8 mouse cellular contexts compared by ENCODE assay signal in genomic region chr3:105538819-105539607, GRCm38 (mm10).
A peak's percentile ranks its signal among the peaks of the same experiment; 100 is the strongest.
DNase-seq lines count a peak whose midpoint lies in the region; ATAC-seq lines count a peak whose summit lies in the region.

No protein-coding gene starts in this region.

- H3K27ac ChIP-seq in kidney, embryonic 16.5 days (ENCODE audit: low read length): no peak overlapping the region
- no peak overlapping the region for H3K27ac ChIP-seq in embryonic facial prominence, embryonic 14.5 days (replicated peaks; ENCODE audit: low read depth, low read length)
- peak overlapping the region; percentile 36 for H3K27ac ChIP-seq in heart, embryonic 13.5 days (replicated peaks)
- H3K27ac ChIP-seq in midbrain, embryonic 14.5 days (replicated peaks; ENCODE audit: low read depth, low read length): peak overlapping the region; percentile 60

- no peak overlapping the region for H3K4me3 ChIP-seq in kidney, embryonic 16.5 days (ENCODE audit: low read length)
- no peak overlapping the region for H3K4me3 ChIP-seq in embryonic facial prominence, embryonic 14.5 days (ENCODE audit: low read depth, low read length)
- H3K4me3 ChIP-seq in heart, embryonic 13.5 days: no peak overlapping the region
- no peak overlapping the region for H3K4me3 ChIP-seq in midbrain, embryonic 14.5 days (replicated peaks; ENCODE audit: low read depth, low read length)

- H3K27me3 ChIP-seq in kidney, embryonic 16.5 days (ENCODE audit: insufficient read depth, low read length): no peaks in the 10 kb centered on the region
- no peaks in the 10 kb centered on the region for H3K27me3 ChIP-seq in embryonic facial prominence, embryonic 14.5 days (replicated peaks; ENCODE audit: control insufficient read depth, insufficient read depth, low read length)
- no peaks in the 10 kb centered on the region for H3K27me3 ChIP-seq in heart, embryonic 13.5 days (replicated peaks)
- no peaks in the 10 kb centered on the region for H3K27me3 ChIP-seq in midbrain, embryonic 14.5 days (ENCODE audit: control insufficient read depth, insufficient read depth, low read length)

- DNase-seq in kidney, adult 18-20 months: no peak
- DNase-seq in embryonic facial prominence, embryonic 14.5 days (ENCODE audit: low spot score): no peak
- peak; percentile 67 for DNase-seq in midbrain, embryonic 14.5 days
- DNase-seq in natural killer cell, adult 2 months (ENCODE audit: low spot score in 2 of 2): no peak
- DNase-seq in left cerebral cortex, adult 11 months (ENCODE audit: low spot score): no peak
- no peak for DNase-seq in layer of hippocampus, adult 9-10 months (ENCODE audit: low spot score)

- H3K9me3 ChIP-seq in kidney, embryonic 16.5 days (ENCODE audit: low read length): no peaks in the 10 kb centered on the region
- H3K9me3 ChIP-seq in embryonic facial prominence, embryonic 14.5 days (ENCODE audit: control insufficient read depth, low read length): no peaks in the 10 kb centered on the region
- H3K9me3 ChIP-seq in heart, embryonic 13.5 days: no peaks in the 10 kb centered on the region
- no peaks in the 10 kb centered on the region for H3K9me3 ChIP-seq in midbrain, embryonic 14.5 days (ENCODE audit: control insufficient read depth, low read length)

- H3K4me2 ChIP-seq in kidney, embryonic 16.5 days (replicated peaks; ENCODE audit: low read depth, low read length): peak overlapping the region; percentile 36
- H3K4me2 ChIP-seq in embryonic facial prominence, embryonic 14.5 days (ENCODE audit: low read depth, low read length): no peak overlapping the region
- H3K4me2 ChIP-seq in heart, embryonic 13.5 days: peak overlapping the region; percentile 52
- H3K4me2 ChIP-seq in midbrain, embryonic 14.5 days (ENCODE audit: low read length): peak overlapping the region; percentile 24; the same call in 1 of the 2 replicates

- no peaks in the 10 kb centered on the region for H3K36me3 ChIP-seq in kidney, embryonic 16.5 days (ENCODE audit: insufficient read depth, low read length)
- no peaks in the 10 kb centered on the region for H3K36me3 ChIP-seq in embryonic facial prominence, embryonic 14.5 days (ENCODE audit: control insufficient read depth, insufficient read depth, low read length)
- no peaks in the 10 kb centered on the region for H3K36me3 ChIP-seq in heart, embryonic 13.5 days
- H3K36me3 ChIP-seq in midbrain, embryonic 14.5 days (ENCODE audit: control insufficient read depth, insufficient read depth, low read length): no peaks in the 10 kb centered on the region

- ATAC-seq in kidney, embryonic 16.5 days (ENCODE audit: low FRiP score, low TSS enrichment): peak; percentile 79
- peak; percentile 65; the same call in 1 of the 2 replicates for ATAC-seq in embryonic facial prominence, embryonic 14.5 days (ENCODE audit: low read depth)
- ATAC-seq in heart, embryonic 13.5 days (ENCODE audit: extremely low read depth, insufficient number of reproducible peaks, low FRiP score, low TSS enrichment): peak; percentile 65
- peak; percentile 68 for ATAC-seq in midbrain, embryonic 14.5 days (ENCODE audit: low FRiP score, low TSS enrichment)

- peaks cover 15% of the 10 kb centered on the region for H3K4me1 ChIP-seq in kidney, embryonic 16.5 days (ENCODE audit: insufficient read depth, low read length)
- H3K4me1 ChIP-seq in embryonic facial prominence, embryonic 14.5 days (ENCODE audit: control insufficient read depth, insufficient read depth, low read length): no peaks in the 10 kb centered on the region
- peaks cover 24% of the 10 kb centered on the region for H3K4me1 ChIP-seq in heart, embryonic 13.5 days
- peaks cover 15% of the 10 kb centered on the region for H3K4me1 ChIP-seq in midbrain, embryonic 14.5 days (ENCODE audit: control insufficient read depth, insufficient read depth, low read length)

- 9% methylated on average over 13 of the region's 13 CpGs for WGBS in kidney, embryonic 16.5 days
- 23% methylated on average over 13 of the region's 13 CpGs for WGBS in embryonic facial prominence, embryonic 14.5 days
- 5% methylated on average over 13 of the region's 13 CpGs for WGBS in heart, embryonic 13.5 days
- 16% methylated on average over 13 of the region's 13 CpGs for WGBS in midbrain, embryonic 14.5 days

- no peak overlapping the region for H3K9ac ChIP-seq in kidney, embryonic 16.5 days (replicated peaks; ENCODE audit: low read length)
- H3K9ac ChIP-seq in embryonic facial prominence, embryonic 14.5 days (ENCODE audit: low read depth, low read length): no peak overlapping the region
- H3K9ac ChIP-seq in heart, embryonic 13.5 days: peak overlapping the region; percentile 38; the same call in 1 of the 2 replicates
- H3K9ac ChIP-seq in midbrain, embryonic 14.5 days (replicated peaks; ENCODE audit: low read length): no peak overlapping the region

Comparison
In these comparisons a context has a peak if more than half of its experiments do, and no peak if none do; other contexts are left out.
1. H3K27ac ChIP-seq: peak in heart, embryonic 13.5 days (single experiment) and midbrain, embryonic 14.5 days (single experiment); none in kidney, embryonic 16.5 days (single experiment) and embryonic facial prominence, embryonic 14.5 days (single experiment).
2. Peak in every context shown above with its lines, with median percentiles within 50 percentile points of each other: ATAC-seq.